ENCODE assay signal across 13 mouse cellular contexts in genomic region chr8:8331249-8331648, GRCm38 (mm10).
A peak's percentile ranks its signal among the peaks of the same experiment; 100 is the strongest.
DNase-seq lines count a peak whose midpoint lies in the region; ATAC-seq and TF ChIP-seq lines count a peak whose summit lies in the region.
"Had no signal": no experiment of that assay in that cellular context is flagged by ENCODE, and none has a peak within 500 bp of the region (broad histone marks: within the 10 kb centered on the region; RNA-seq: fewer than 3 reads in every experiment).

No protein-coding gene starts in this region.

- H3K27me3 ChIP-seq in liver, adult 2 months (ENCODE audit: control insufficient read depth, insufficient read depth, low read length): no peaks in the 10 kb centered on the region
- no peaks in the 10 kb centered on the region for H3K27me3 ChIP-seq in liver, postnatal 0 days (ENCODE audit: insufficient read depth, low read length)
- no peaks in the 10 kb centered on the region for H3K27me3 ChIP-seq in stomach, postnatal 0 days (ENCODE audit: control insufficient read depth, insufficient read depth, low read length)
- H3K27me3 ChIP-seq: liver, embryonic 12.5 days had no signal

- H3K27ac ChIP-seq in gastrocnemius, adult 2 months: no peak overlapping the region
- H3K27ac ChIP-seq in liver, adult 2 months (replicated peaks; ENCODE audit: insufficient read depth, low read depth, low read length): no peak overlapping the region
- no peak overlapping the region for H3K27ac ChIP-seq in liver, postnatal 0 days (ENCODE audit: low read depth)
- no peak overlapping the region for H3K27ac ChIP-seq in stomach, postnatal 0 days (replicated peaks)
- H3K27ac ChIP-seq: left cerebral cortex, adult 2 months; liver, embryonic 12.5 days had no signal

- TF ChIP-seq POLR2A in liver, adult 2 months (IDR thresholded peaks at IDR 0.05; ENCODE audit: extremely low read depth, insufficient read depth, low read length): no peak

- no peaks in the 10 kb centered on the region for H3K79me2 ChIP-seq in liver, adult 2 months (ENCODE audit: control insufficient read depth, insufficient read depth, low read length)

- no peaks in the 10 kb centered on the region for H3K4me1 ChIP-seq in liver, adult 2 months (ENCODE audit: control insufficient read depth, insufficient read depth, low read length)
- H3K4me1 ChIP-seq in liver, postnatal 0 days (ENCODE audit: insufficient read depth): no peaks in the 10 kb centered on the region
- peaks cover 5% of the 10 kb centered on the region for H3K4me1 ChIP-seq in stomach, postnatal 0 days (replicated peaks; ENCODE audit: control insufficient read depth, insufficient read depth)
- H3K4me1 ChIP-seq: liver, embryonic 12.5 days had no signal

- H3K9me3 ChIP-seq in liver, postnatal 0 days (ENCODE audit: low read length): no peaks in the 10 kb centered on the region
- H3K9me3 ChIP-seq in stomach, postnatal 0 days (ENCODE audit: control insufficient read depth, low read length): no peaks in the 10 kb centered on the region
- H3K9me3 ChIP-seq: liver, embryonic 12.5 days had no signal

- no peak for ATAC-seq in liver, postnatal 0 days
- ATAC-seq in stomach, postnatal 0 days (ENCODE audit: low FRiP score, low TSS enrichment): no peak
- ATAC-seq: liver, embryonic 12.5 days had no signal

- no peaks in the 10 kb centered on the region for H3K36me3 ChIP-seq in liver, adult 2 months (ENCODE audit: control insufficient read depth, insufficient read depth, low read length)
- no peaks in the 10 kb centered on the region for H3K36me3 ChIP-seq in liver, postnatal 0 days (replicated peaks; ENCODE audit: insufficient read depth, low read length)
- H3K36me3 ChIP-seq in stomach, postnatal 0 days (ENCODE audit: control insufficient read depth, insufficient read depth, low read length): no peaks in the 10 kb centered on the region
- H3K36me3 ChIP-seq: liver, embryonic 12.5 days had no signal

- 48% methylated on average over 7 of the region's 7 CpGs for WGBS in liver, adult 2 months
- 56% methylated on average over 7 of the region's 7 CpGs for WGBS in liver, postnatal 0 days (ENCODE audit: insufficient replicate concordance)
- 23% methylated on average over 7 of the region's 7 CpGs for WGBS in stomach, postnatal 0 days

- no peak for TF ChIP-seq EP300 in liver, postnatal 0 days (IDR thresholded peaks at IDR 0.05; ENCODE audit: low read depth)
- TF ChIP-seq EP300 in stomach, postnatal 0 days (optimal IDR thresholded peaks at IDR 0.05): no peak

- intact Hi-C loops in gastrocnemius, adult 2 months (cut with DNase I): no loop called here

- H3K9ac ChIP-seq in liver, adult 2 months (ENCODE audit: low read depth, low read length): no peak overlapping the region
- no peak overlapping the region for H3K9ac ChIP-seq in liver, postnatal 0 days (replicated peaks)
- no peak overlapping the region for H3K9ac ChIP-seq in stomach, postnatal 0 days (ENCODE audit: low read length)
- H3K9ac ChIP-seq: liver, embryonic 12.5 days had no signal

- no peak overlapping the region for H3K4me2 ChIP-seq in liver, postnatal 0 days (ENCODE audit: low read depth, low read length)
- H3K4me2 ChIP-seq in stomach, postnatal 0 days (replicated peaks; ENCODE audit: low read depth): no peak overlapping the region
- H3K4me2 ChIP-seq: liver, embryonic 12.5 days; midbrain, embryonic 11.5 days had no signal

- TF ChIP-seq CTCF in gastrocnemius, adult 2 months (IDR thresholded peaks at IDR 0.05): peak; percentile 19; the same call in 1 of the 2 replicates
- TF ChIP-seq CTCF in liver, adult 2 months (IDR thresholded peaks at IDR 0.05; ENCODE audit: low read depth, low read length): no peak
- TF ChIP-seq CTCF in liver, postnatal 0 days (IDR thresholded peaks at IDR 0.05; ENCODE audit: low read depth): no peak
- peak; percentile 55 for TF ChIP-seq CTCF in stomach, postnatal 0 days (IDR thresholded peaks at IDR 0.05; ENCODE audit: low read depth)

- DNase-seq in gastrocnemius, adult 2 months: peak; percentile 33
- DNase-seq in gastrocnemius, adult 8-10 months (ENCODE audit: low spot score in 2 of 2): no peak
- peak; percentile 18 for DNase-seq in liver, adult 2 months (ENCODE audit: extremely low read depth, low read depth, low spot score)
- no peak for DNase-seq in liver, postnatal 0 days
- peak; percentile 68 for DNase-seq in kidney, postnatal 10 days
- DNase-seq in stomach, postnatal 0 days (ENCODE audit: low spot score): no peak
- DNase-seq in thymus, postnatal 0 days (ENCODE audit: low spot score): no peak
- DNase-seq in right cerebral cortex, postnatal 4 days: no peak
- DNase-seq: B cell, adult 2 months; right cerebral cortex, adult 18-20 months had no signal

- H3K4me3 ChIP-seq in gastrocnemius, adult 2 months: no peak overlapping the region
- H3K4me3 ChIP-seq in liver, adult 2 months (ENCODE audit: insufficient read depth, low read depth, low read length): no peak overlapping the region
- H3K4me3 ChIP-seq in liver, postnatal 0 days (ENCODE audit: low read depth, low read length): no peak overlapping the region
- no peak overlapping the region for H3K4me3 ChIP-seq in stomach, postnatal 0 days (ENCODE audit: low read depth, low read length)
- H3K4me3 ChIP-seq: left cerebral cortex, adult 2 months; liver, embryonic 12.5 days had no signal

Comparison
In these comparisons a context has a peak if more than half of its experiments do, and no peak if none do; other contexts are left out.
1. DNase-seq: peak in gastrocnemius, adult 2 months (single experiment), liver, adult 2 months (single experiment) and kidney, postnatal 10 days (single experiment); none in gastrocnemius, adult 8-10 months (0 of 2), liver, postnatal 0 days (single experiment), stomach, postnatal 0 days (single experiment), thymus, postnatal 0 days (single experiment) and right cerebral cortex, postnatal 4 days (single experiment).
2. CTCF ChIP-seq: peak in gastrocnemius, adult 2 months (single experiment) and stomach, postnatal 0 days (single experiment); none in liver, adult 2 months (single experiment) and liver, postnatal 0 days (single experiment).